Mouse (Mus musculus) brain, adult 10 weeks (tissue): Measurements from ENCODE around the gene Hexb. TPM values are rescaled to one million over a fixed set of nuclear protein-coding genes. Genes with fewer than 3 reads are reported as not detected.

Source experiments
- polyA plus RNA-seq: library from polyadenylated mRNA; stranded (reverse); fragments of 350-450 nt; fragmentation: Illumina TruSeq; extraction: RNeasy Lipid Tissue Mini Kit (QIAGEN cat#74804); gene quantifications from one replicate; pipeline ENCODE4 v1.2.3, GENCODE M21; 2015; ENCODE audit warnings: low read depth, low replicate concordance

The Hexb gene
- polyA plus RNA-seq, result 167 TPM

DNA sequence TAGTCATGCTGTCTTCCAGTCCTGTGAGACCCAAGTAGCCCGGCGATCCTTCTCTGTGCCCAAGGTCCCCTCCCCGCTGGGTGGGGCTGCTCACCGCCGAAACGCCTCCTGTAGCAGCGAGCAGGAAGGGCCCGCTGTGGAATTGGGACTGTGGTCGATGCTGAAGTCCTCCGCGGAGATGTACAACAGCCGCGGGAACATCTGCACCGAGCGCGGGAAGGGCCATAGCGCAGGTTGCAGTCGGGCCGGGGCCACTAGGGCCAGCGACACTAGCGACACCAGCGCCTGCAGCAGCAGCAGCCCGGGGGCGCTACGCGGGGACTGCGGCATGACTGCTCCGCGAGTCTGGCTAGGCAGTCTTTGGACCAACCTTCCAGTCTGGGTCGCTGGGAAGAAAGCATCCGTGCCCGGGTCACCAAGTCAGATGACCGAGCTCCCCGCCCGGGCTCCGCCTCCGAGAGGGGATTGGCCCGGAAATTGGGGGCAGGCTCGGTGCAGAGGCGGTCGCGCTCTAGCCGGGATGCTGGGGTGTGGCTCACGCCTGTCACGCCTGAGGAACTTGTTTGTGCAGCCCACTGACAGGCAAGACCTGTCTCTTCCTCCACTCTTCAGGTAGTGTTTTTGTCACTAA is at the start of gene Hexb:
Gene Hexb (minus strand): TSS at position 426 of the 631 bp plus-strand sequence.

DNA sequence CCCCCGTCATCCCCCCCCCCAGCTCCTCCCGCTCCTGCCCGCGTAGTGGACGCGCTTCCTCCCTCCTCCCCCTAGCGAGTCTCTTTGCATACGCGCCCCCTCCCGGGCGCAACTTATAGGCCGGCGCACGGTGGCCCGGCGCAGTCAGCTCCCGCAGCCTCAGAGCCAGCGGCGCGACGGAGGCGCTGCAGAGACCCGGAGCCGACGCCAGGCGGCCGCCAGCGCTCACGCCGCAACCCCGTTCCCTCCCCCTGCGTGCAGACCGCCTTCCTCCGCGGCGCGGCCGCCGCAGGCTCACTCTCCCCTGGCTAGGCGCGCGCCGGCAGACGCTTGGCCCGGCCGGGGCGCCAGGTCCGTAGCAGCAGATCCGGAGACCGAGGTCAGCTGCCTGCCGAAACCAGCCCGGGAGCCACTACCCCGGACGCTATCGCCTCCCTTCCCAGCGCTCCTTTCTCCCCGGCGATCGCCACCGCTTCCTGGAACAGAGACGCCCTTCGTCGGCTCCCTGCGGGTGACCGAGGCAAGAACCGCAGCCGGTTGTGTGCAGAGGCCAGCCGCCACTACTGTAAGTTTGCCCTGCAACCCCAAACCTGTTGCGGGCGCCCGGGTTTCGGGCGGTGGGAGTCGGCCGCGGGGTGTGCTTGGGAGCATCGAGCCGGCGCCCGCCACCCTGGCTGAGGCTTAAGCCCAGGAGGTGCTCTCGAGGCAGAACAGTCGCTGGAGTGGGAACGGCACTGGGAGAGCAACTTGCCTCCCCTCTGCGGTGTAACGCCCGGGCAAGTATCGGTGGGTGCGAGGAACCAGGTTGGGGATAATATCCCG is 43.0 kb upstream of the Hexb start, which contains the start of gene Enc1:
Gene Enc1 (plus strand): TSS at position 141 of the 822 bp plus-strand sequence.

DNA sequence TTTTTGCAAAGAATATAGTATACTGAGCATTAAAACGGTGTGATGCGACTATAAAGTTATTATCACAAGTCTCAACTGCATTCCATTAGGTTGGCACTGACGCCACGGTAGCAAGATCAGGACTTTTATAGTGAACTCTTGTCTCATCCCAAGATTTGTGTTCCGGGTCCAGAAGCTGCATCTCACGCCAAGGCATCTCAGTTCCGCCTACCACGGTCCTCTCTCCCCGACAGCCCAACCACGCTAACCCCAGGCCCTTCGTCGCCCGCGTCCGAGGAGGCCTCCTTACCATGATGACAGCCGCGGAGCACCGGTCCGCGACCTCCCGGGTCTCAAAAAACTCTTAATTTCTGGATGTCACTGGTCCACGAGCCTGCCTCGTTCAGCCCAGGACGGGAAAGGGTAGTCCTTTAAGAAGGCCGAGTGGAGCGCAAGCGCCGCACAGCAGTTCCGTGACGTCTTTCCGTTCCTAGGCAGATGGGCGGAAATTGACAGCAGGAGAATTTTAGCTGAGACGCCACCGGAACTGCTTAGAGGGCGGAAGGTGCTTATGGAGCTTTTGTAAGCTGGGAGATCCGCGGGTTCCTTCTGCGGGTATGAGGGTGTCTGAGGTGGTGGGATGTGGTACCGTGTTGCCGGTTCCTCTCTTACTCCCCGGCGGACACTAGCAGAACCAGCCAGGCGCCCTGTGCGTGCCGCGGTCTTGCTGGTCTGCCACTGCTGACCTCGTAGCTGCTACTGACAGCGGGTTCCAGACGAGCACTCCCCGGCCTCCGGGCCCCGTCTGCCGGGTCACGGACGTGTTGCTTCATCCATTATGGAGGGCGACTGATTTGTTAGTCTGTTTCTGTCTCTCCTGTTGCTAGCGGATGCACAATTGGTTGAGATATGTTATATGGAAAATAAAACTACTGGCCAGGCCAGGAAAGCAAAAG is 60.4 kb downstream of the Hexb start, which contains the start of the genes Gfm2 and Nsa2:
Gene Gfm2 (plus strand): TSS at position 472 of the 935 bp plus-strand sequence.
Gene Nsa2 (minus strand): TSS at position 472 of the 935 bp plus-strand sequence.

Other genes with a start within 250 kb of the Hexb start
- gene 1700029F12Rik, start 164.0 kb downstream of the Hexb start, polyA plus RNA-seq, result not detected
- 36.8 TPM for gene Fam169a, start 131.1 kb downstream of the Hexb start, polyA plus RNA-seq
- gene Gm6169, start 99.1 kb downstream of the Hexb start, polyA plus RNA-seq, result not detected
- gene Gfm2, start 60.4 kb downstream of the Hexb start, polyA plus RNA-seq, result 25.6 TPM
- gene Nsa2, start 60.4 kb downstream of the Hexb start, polyA plus RNA-seq, result 71.4 TPM
- gene Enc1, start 42.7 kb upstream of the Hexb start, polyA plus RNA-seq, result 369 TPM